Mouse (Mus musculus): ENCODE measurements at regions not wholly inside any gene's neighbourhood (a gene's known extent, or its start where the extent isn't known, plus 50 kb on each side); places are given as distances from the start of the nearest gene placed in this dataset.

DNA sequence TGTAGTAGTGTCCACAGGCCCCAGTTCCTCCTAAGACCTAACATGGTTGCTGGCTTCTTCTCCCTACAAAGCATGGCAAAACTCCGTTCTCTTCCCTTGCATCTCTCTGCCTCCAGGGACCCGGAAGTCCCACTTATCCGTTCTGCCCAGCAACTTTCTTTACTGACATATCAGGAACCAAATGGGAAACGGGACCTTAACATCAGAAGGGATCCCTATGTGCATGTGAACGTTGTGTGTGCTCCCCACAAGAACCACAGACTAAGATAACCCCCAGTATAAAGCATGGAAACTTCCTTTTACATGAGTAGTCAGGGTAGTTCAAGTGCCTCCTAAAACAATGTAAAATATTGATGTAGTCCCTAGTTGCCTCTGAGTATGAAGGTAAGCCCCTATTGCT is 61.6 kb downstream of the Zxdb start:
- no peak for TF ChIP-seq CTCF (IDR thresholded peaks at IDR 0.05; ENCODE audit: low read depth)
- no peak for TF ChIP-seq EP300 (IDR thresholded peaks at IDR 0.05; ENCODE audit: low read depth)
